Comparison of ENCODE assay signal across 8 mouse cellular contexts in genomic region chr15:11995815-11996201, GRCm38 (mm10). TPM values are rescaled to one million over a fixed set of nuclear protein-coding genes. Genes with fewer than 3 reads are reported as not detected.
A peak's percentile ranks its signal among the peaks of the same experiment; 100 is the strongest.
DNase-seq lines count a peak whose midpoint lies in the region; ATAC-seq and TF ChIP-seq lines count a peak whose summit lies in the region.

No protein-coding gene starts in this region.

- TF ChIP-seq POLR2A in thymus, adult 2 months (IDR thresholded peaks at IDR 0.05; ENCODE audit: control insufficient read depth, extremely low read depth, insufficient read depth, low read length, poor library complexity) = peak; percentile 99

- peak; percentile 96 for ATAC-seq in frontal cortex, adult (ENCODE audit: low TSS enrichment)
- ATAC-seq in lung, embryonic 15.5 days (ENCODE audit: borderline replicate concordance, extremely low read depth, low FRiP score, low TSS enrichment) = peak; percentile 98

- no peaks in the 10 kb centered on the region for H3K27me3 ChIP-seq in hindbrain, embryonic 10.5 days (ENCODE audit: insufficient read depth, poor library complexity, severe bottlenecking)
- no peaks in the 10 kb centered on the region for H3K27me3 ChIP-seq in lung, embryonic 15.5 days
- H3K27me3 ChIP-seq in thymus, adult 2 months (ENCODE audit: control insufficient read depth, insufficient read depth, low read length) = no peaks in the 10 kb centered on the region

- peak; percentile 66; the same call in 1 of the 2 replicates for TF ChIP-seq CTCF in thymus, adult 2 months (IDR thresholded peaks at IDR 0.05; ENCODE audit: borderline replicate concordance, control insufficient read depth, extremely low read depth, insufficient read depth, low read length, poor library complexity)

- H3K4me2 ChIP-seq in lung, embryonic 15.5 days = peak overlapping the region; percentile 58

- peak; percentile 94 for DNase-seq in Muller cell, postnatal 12 days (ENCODE audit: inconsistent ontology term)
- peak; percentile 94 for DNase-seq in cerebellum, adult 9-10 months
- peak; percentile 94 for DNase-seq in hindbrain, embryonic 10.5 days (ENCODE audit: low spot score)
- peak; percentile 65 for DNase-seq in layer of hippocampus, adult 9-10 months (ENCODE audit: low spot score)
- DNase-seq in ovary, adult 18-20 months (ENCODE audit: low spot score) = peak; percentile 89
- peak; percentile 93 for DNase-seq in thymus, adult 2 months

- WGBS in hindbrain, embryonic 10.5 days = under 1% methylated on average over 33 of the region's 33 CpGs
- WGBS in lung, embryonic 15.5 days = under 1% methylated on average over 33 of the region's 33 CpGs
- under 1% methylated on average over 33 of the region's 33 CpGs for WGBS in thymus, adult 2 months

- no peaks in the 10 kb centered on the region for H3K9me3 ChIP-seq in hindbrain, embryonic 10.5 days
- H3K9me3 ChIP-seq in lung, embryonic 15.5 days = no peaks in the 10 kb centered on the region

- peaks cover 28% of the 10 kb centered on the region for H3K36me3 ChIP-seq in hindbrain, embryonic 10.5 days
- peaks cover 14% of the 10 kb centered on the region for H3K36me3 ChIP-seq in lung, embryonic 15.5 days
- H3K36me3 ChIP-seq in thymus, adult 2 months (ENCODE audit: control insufficient read depth, insufficient read depth, low read length) = peaks cover 21% of the 10 kb centered on the region

- H3K4me3 ChIP-seq in hindbrain, embryonic 10.5 days = peak overlapping the region; percentile 98
- H3K4me3 ChIP-seq in lung, embryonic 15.5 days = peak overlapping the region; percentile 98
- H3K4me3 ChIP-seq in thymus, adult 2 months (ENCODE audit: control insufficient read depth, insufficient read depth, low read length) = peak overlapping the region; percentile 90

- H3K27ac ChIP-seq in hindbrain, embryonic 10.5 days = peak overlapping the region; percentile 94
- peak overlapping the region; percentile 85 for H3K27ac ChIP-seq in lung, embryonic 15.5 days
- H3K27ac ChIP-seq in thymus, adult 2 months (ENCODE audit: control insufficient read depth, insufficient read depth, low read length) = no peak overlapping the region

- peak overlapping the region; percentile 94 for H3K9ac ChIP-seq in lung, embryonic 15.5 days

- H3K4me1 ChIP-seq in hindbrain, embryonic 10.5 days (replicated peaks) = peaks cover 23% of the 10 kb centered on the region
- H3K4me1 ChIP-seq in lung, embryonic 15.5 days = peaks cover 22% of the 10 kb centered on the region; the same call in 1 of the 2 replicates
- peaks cover 7% of the 10 kb centered on the region for H3K4me1 ChIP-seq in thymus, adult 2 months (replicated peaks; ENCODE audit: control insufficient read depth, insufficient read depth, low read length)

RNA-seq across cellular contexts. Expression of gene Sub1, which starts 1.0 kb away (rescaled TPM):
- polyA plus RNA-seq in hindbrain, embryonic 10.5 days (2016; fragmentation: Nextera tagmentation; extraction: Ambion mirVana) = 697 and 720 TPM in 2 replicates
- 644 and 703 TPM in 2 replicates for polyA plus RNA-seq in lung, embryonic 15.5 days (2015; fragmentation: Nextera tagmentation; extraction: Ambion mirVana)
- polyA plus RNA-seq in thymus, adult 2 months (2012; rRNA removed) = 12.7 and 12.9 TPM in 2 replicates

Comparison
In these comparisons a context has a peak if more than half of its experiments do, and no peak if none do; other contexts are left out.
1. RNA of gene Sub1, which starts 1.0 kb away (polyA plus RNA-seq): 697 to 720 TPM in hindbrain, embryonic 10.5 days and 644 to 703 TPM in lung, embryonic 15.5 days; 12.7 to 12.9 TPM in thymus, adult 2 months; every median in the first group is over 10 times any median in the second.
2. Peak in every context shown above with its lines, with median percentiles within 50 percentile points of each other: DNase-seq and H3K4me3 ChIP-seq.